Comparison of ENCODE assay signal across 10 mouse cellular contexts in genomic region chr3:84951698-84952097, GRCm38 (mm10).
A peak's percentile ranks its signal among the peaks of the same experiment; 100 is the strongest.
DNase-seq lines count a peak whose midpoint lies in the region; ATAC-seq and TF ChIP-seq lines count a peak whose summit lies in the region.
"Had no signal": no experiment of that assay in that cellular context is flagged by ENCODE, and none has a peak within 500 bp of the region (broad histone marks: within the 10 kb centered on the region; RNA-seq: fewer than 3 reads in every experiment).

No protein-coding gene starts in this region.

- H3K4me1 ChIP-seq in heart, postnatal 0 days (ENCODE audit: control insufficient read depth, insufficient read depth), result peaks cover 8% of the 10 kb centered on the region
- H3K4me1 ChIP-seq in embryonic facial prominence, embryonic 10.5 days, result peaks cover 15% of the 10 kb centered on the region
- peaks cover 10% of the 10 kb centered on the region for H3K4me1 ChIP-seq in hindbrain, embryonic 13.5 days (replicated peaks)
- peaks cover 6% of the 10 kb centered on the region; the same call in 1 of the 2 replicates for H3K4me1 ChIP-seq in midbrain, postnatal 0 days (ENCODE audit: insufficient read depth, low read length)

- no peak for ATAC-seq in heart, postnatal 0 days (ENCODE audit: insufficient read depth, low read depth)
- peak; percentile 76 for ATAC-seq in hindbrain, embryonic 13.5 days (ENCODE audit: low FRiP score)
- ATAC-seq in midbrain, postnatal 0 days (ENCODE audit: low FRiP score), result 0 out of 2 replicates have a peak, but pooled peaks have one; percentile 58

- H3K4me2 ChIP-seq in heart, postnatal 0 days (ENCODE audit: low read depth, low read length), result peak overlapping the region; percentile 57
- H3K4me2 ChIP-seq in hindbrain, embryonic 13.5 days, result peak overlapping the region; percentile 67
- peak overlapping the region; percentile 45 for H3K4me2 ChIP-seq in midbrain, postnatal 0 days (ENCODE audit: low read depth, low read length, poor library complexity, severe bottlenecking)

- intact Hi-C loops in heart, postnatal 14 days (cut with DNase I), result no loop called here

- no peaks in the 10 kb centered on the region for H3K36me3 ChIP-seq in heart, postnatal 0 days (replicated peaks; ENCODE audit: control insufficient read depth, insufficient read depth, low read length)
- H3K36me3 ChIP-seq in embryonic facial prominence, embryonic 10.5 days (replicated peaks), result no peaks in the 10 kb centered on the region
- no peaks in the 10 kb centered on the region for H3K36me3 ChIP-seq in hindbrain, embryonic 13.5 days
- no peaks in the 10 kb centered on the region for H3K36me3 ChIP-seq in midbrain, postnatal 0 days (ENCODE audit: insufficient read depth, low read length)

- TF ChIP-seq CTCF in heart, postnatal 0 days (IDR thresholded peaks at IDR 0.05; ENCODE audit: low read depth), result no peak
- TF ChIP-seq CTCF in midbrain, postnatal 0 days (IDR thresholded peaks at IDR 0.05), result no peak

- H3K4me3 ChIP-seq in heart, postnatal 0 days (ENCODE audit: low read depth, low read length), result peak overlapping the region; percentile 31
- peak overlapping the region; percentile 55 for H3K4me3 ChIP-seq in embryonic facial prominence, embryonic 10.5 days
- H3K4me3 ChIP-seq in hindbrain, embryonic 13.5 days, result peak overlapping the region; percentile 58
- peak overlapping the region; percentile 42 for H3K4me3 ChIP-seq in midbrain, postnatal 0 days (ENCODE audit: low read depth, low read length)

- H3K9me3 ChIP-seq in heart, postnatal 0 days (replicated peaks; ENCODE audit: control insufficient read depth, low read length), result no peaks in the 10 kb centered on the region
- H3K9me3 ChIP-seq in embryonic facial prominence, embryonic 10.5 days, result no peaks in the 10 kb centered on the region
- no peaks in the 10 kb centered on the region for H3K9me3 ChIP-seq in hindbrain, embryonic 13.5 days
- H3K9me3 ChIP-seq in midbrain, postnatal 0 days (ENCODE audit: low read length), result no peaks in the 10 kb centered on the region
- H3K9me3 ChIP-seq: G1E had no signal

- H3K27ac ChIP-seq in heart, postnatal 0 days (ENCODE audit: low read depth), result 0 out of 2 replicates have a peak overlapping the region, but pooled peaks have one; percentile 22
- H3K27ac ChIP-seq in embryonic facial prominence, embryonic 10.5 days (replicated peaks), result peak overlapping the region; percentile 74
- H3K27ac ChIP-seq in hindbrain, embryonic 13.5 days, result peak overlapping the region; percentile 93
- H3K27ac ChIP-seq in midbrain, postnatal 0 days (ENCODE audit: low read depth, low read length), result peak overlapping the region; percentile 69

- no peaks in the 10 kb centered on the region for H3K27me3 ChIP-seq in heart, postnatal 0 days (ENCODE audit: control insufficient read depth, insufficient read depth, low read length)
- no peaks in the 10 kb centered on the region for H3K27me3 ChIP-seq in embryonic facial prominence, embryonic 10.5 days (replicated peaks; ENCODE audit: low read depth, poor library complexity, severe bottlenecking)
- H3K27me3 ChIP-seq in hindbrain, embryonic 13.5 days, result no peaks in the 10 kb centered on the region
- no peaks in the 10 kb centered on the region for H3K27me3 ChIP-seq in midbrain, postnatal 0 days (ENCODE audit: insufficient read depth, low read length)

- peak; percentile 13 for DNase-seq in heart, postnatal 0 days (ENCODE audit: low spot score)
- DNase-seq in heart, postnatal 14 days, result no peak
- DNase-seq in embryonic facial prominence, embryonic 10.5 days (ENCODE audit: low spot score), result no peak
- DNase-seq in midbrain, postnatal 0 days (ENCODE audit: low spot score), result peak; percentile 52
- no peak for DNase-seq in adrenal gland, adult 2 months
- DNase-seq in adrenal gland, adult (ENCODE audit: inconsistent age in 2 of 2, low spot score in 1 of 2), result no peak
- DNase-seq in adrenal gland, adult 18-20 months (ENCODE audit: low spot score in 2 of 2), result no peak
- DNase-seq: thymus, adult 2 months had no signal

- peak overlapping the region; percentile 22; the same call in 1 of the 2 replicates for H3K9ac ChIP-seq in heart, postnatal 0 days (replicated peaks; ENCODE audit: low read depth, low read length)
- peak overlapping the region; percentile 86 for H3K9ac ChIP-seq in hindbrain, embryonic 13.5 days
- H3K9ac ChIP-seq in midbrain, postnatal 0 days (replicated peaks; ENCODE audit: low read length, poor library complexity, severe bottlenecking), result peak overlapping the region; percentile 29

- TF ChIP-seq EP300 in heart, postnatal 0 days (IDR thresholded peaks at IDR 0.05; ENCODE audit: low read depth), result no peak

- 39% methylated on average over 2 of the region's 2 CpGs for WGBS in heart, postnatal 0 days
- WGBS in embryonic facial prominence, embryonic 10.5 days, result 49% methylated on average over 2 of the region's 2 CpGs
- 28% methylated on average over 2 of the region's 2 CpGs for WGBS in hindbrain, embryonic 13.5 days
- WGBS in midbrain, postnatal 0 days, result 10% methylated on average over 2 of the region's 2 CpGs

Comparison
In these comparisons a context has a peak if more than half of its experiments do, and no peak if none do; other contexts are left out.
1. DNase-seq: peak in heart, postnatal 0 days (single experiment) and midbrain, postnatal 0 days (single experiment); none in heart, postnatal 14 days (0 of 2), embryonic facial prominence, embryonic 10.5 days (single experiment), adrenal gland, adult 2 months (single experiment), adrenal gland, adult (0 of 2) and adrenal gland, adult 18-20 months (0 of 2).
2. H3K27ac ChIP-seq: peak in every context shown above with its lines; median percentile 93 in hindbrain, embryonic 13.5 days; 74 in embryonic facial prominence, embryonic 10.5 days; 69 in midbrain, postnatal 0 days; 22 in heart, postnatal 0 days.
3. H3K9ac ChIP-seq: peak in every context shown above with its lines; median percentile 86 in hindbrain, embryonic 13.5 days; 29 in midbrain, postnatal 0 days; 22 in heart, postnatal 0 days.
4. Peak in every context shown above with its lines, with median percentiles within 50 percentile points of each other: H3K4me2 ChIP-seq and H3K4me3 ChIP-seq.